Mouse (Mus musculus) frontal cortex, adult (tissue): ENCODE data around the gene Zfp672.
A peak's percentile ranks its signal among the peaks of the same experiment; 100 is the strongest.
"Not testable (repeated sequence)": the region's sequence is repeated elsewhere in the genome, so short reads cannot be mapped to it uniquely, and the experiment has no call there.

ENCODE experiments used
- ATAC-seq: cut with Nextera tagmentation; 2 replicates; pipeline ENCODE4 v1.9.2; 2017; ENCODE audit warnings: mild to moderate bottlenecking, moderate library complexity, mixed read lengths; ENCODE audit not compliant: low TSS enrichment

Gene Zfp672

GRCm38 (mm10) chr11:58330276-58331148 lies at the start of gene Zfp672, which contains the start of gene Sh3bp5l:
Zfp672 (minus strand) TSS chr11:58330339.
Sh3bp5l (plus strand) TSS chr11:58330724.
- ATAC-seq = peak; percentile 95

GRCm38 (mm10) chr11:58379516-58379915 lies 49.4 kb upstream of the Zfp672 start:
- no peak for ATAC-seq

GRCm38 (mm10) chr11:58378763-58379278 lies 48.7 kb upstream of the Zfp672 start, which contains the start of gene Lypd8:
Lypd8 (plus strand) TSS chr11:58379043.
- ATAC-seq = no peak

- ATAC-seq = no peak
Measured at GRCm38 (mm10) chr11:58377686-58378085, 47.5 kb upstream of the Zfp672 start.

- no peak for ATAC-seq
Measured at GRCm38 (mm10) chr11:58377273-58377672, 47.1 kb upstream of the Zfp672 start.

GRCm38 (mm10) chr11:58366191-58366590 lies 36.1 kb upstream of the Zfp672 start:
- ATAC-seq = not testable (repeated sequence)

- ATAC-seq = no peak
Measured at GRCm38 (mm10) chr11:58364454-58364853, 34.3 kb upstream of the Zfp672 start.

- ATAC-seq = not testable (repeated sequence)
Measured at GRCm38 (mm10) chr11:58362562-58362961, 32.4 kb upstream of the Zfp672 start.

GRCm38 (mm10) chr11:58357844-58358534 lies 27.9 kb upstream of the Zfp672 start:
- no peak for ATAC-seq

- ATAC-seq = no peak
Measured at GRCm38 (mm10) chr11:58357042-58357441, 26.9 kb upstream of the Zfp672 start.

- peak; percentile 86 for ATAC-seq
Measured at GRCm38 (mm10) chr11:58354927-58355326, 24.8 kb upstream of the Zfp672 start.

GRCm38 (mm10) chr11:58354476-58354875 lies 24.3 kb upstream of the Zfp672 start:
- peak; percentile 89 for ATAC-seq

GRCm38 (mm10) chr11:58353709-58354108 lies 23.6 kb upstream of the Zfp672 start:
- no peak for ATAC-seq

GRCm38 (mm10) chr11:58352681-58353548 lies 22.8 kb upstream of the Zfp672 start:
- ATAC-seq = no peak

- ATAC-seq = no peak
Measured at GRCm38 (mm10) chr11:58351179-58351578, 21.0 kb upstream of the Zfp672 start.

GRCm38 (mm10) chr11:58350628-58351027 lies 20.5 kb upstream of the Zfp672 start:
- no peak for ATAC-seq

GRCm38 (mm10) chr11:58346745-58347144 lies 16.6 kb upstream of the Zfp672 start:
- no peak for ATAC-seq

- ATAC-seq = no peak
Measured at GRCm38 (mm10) chr11:58334746-58335145, 4.6 kb upstream of the Zfp672 start.

GRCm38 (mm10) chr11:58331546-58331945 lies 1.4 kb upstream of the Zfp672 start:
- ATAC-seq = no peak

GRCm38 (mm10) chr11:58331149-58331495 lies 983 bp upstream of the Zfp672 start:
- 0 out of 2 replicates have a peak, but pooled peaks have one; percentile 2 for ATAC-seq

- peak; percentile 45 for ATAC-seq
Measured at GRCm38 (mm10) chr11:58329906-58330275, 248 bp downstream of the Zfp672 start.

GRCm38 (mm10) chr11:58326781-58327180 lies 3.4 kb downstream of the Zfp672 start:
- no peak for ATAC-seq
